ENCODE assay signal across 22 mouse cellular contexts in the genomic region with DNA sequence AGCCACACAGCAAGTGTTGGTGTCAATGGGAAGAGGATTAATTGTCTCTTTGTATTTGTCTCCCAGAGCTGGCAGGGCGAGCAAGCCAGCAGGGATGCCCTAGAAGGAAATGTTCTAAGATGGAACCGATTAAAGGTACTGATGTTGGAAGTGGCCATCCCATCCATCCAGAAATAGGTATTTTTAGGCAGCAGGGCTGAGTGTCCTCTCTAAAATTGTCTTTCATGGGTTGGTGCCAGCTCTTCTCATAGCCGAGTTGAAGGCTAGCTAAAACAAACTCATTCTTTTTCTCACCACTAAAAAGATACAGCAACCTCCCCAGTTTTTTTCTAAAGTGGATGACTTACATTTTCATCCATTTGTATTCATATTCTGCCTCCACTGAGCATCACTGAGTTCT.
A peak's percentile ranks its signal among the peaks of the same experiment; 100 is the strongest.
DNase-seq lines count a peak whose midpoint lies in the region; ATAC-seq and TF ChIP-seq lines count a peak whose summit lies in the region.
"Had no signal": no experiment of that assay in that cellular context is flagged by ENCODE, and none has a peak within 500 bp of the region (broad histone marks: within the 10 kb centered on the region; RNA-seq: fewer than 3 reads in every experiment).

No protein-coding gene starts in this region.

- no peaks in the 10 kb centered on the region for H3K36me3 ChIP-seq in embryonic facial prominence, embryonic 13.5 days
- H3K36me3 ChIP-seq in embryonic facial prominence, embryonic 10.5 days (replicated peaks), result no peaks in the 10 kb centered on the region
- no peaks in the 10 kb centered on the region for H3K36me3 ChIP-seq in embryonic facial prominence, embryonic 15.5 days
- no peaks in the 10 kb centered on the region for H3K36me3 ChIP-seq in limb, embryonic 13.5 days
- H3K36me3 ChIP-seq in midbrain, embryonic 13.5 days, result no peaks in the 10 kb centered on the region
- H3K36me3 ChIP-seq: forebrain, embryonic 12.5 days; G1E; heart, embryonic 12.5 days; hindbrain, embryonic 10.5 days had no signal

- peaks cover 19% of the 10 kb centered on the region; the same call in 1 of the 2 replicates for H3K27me3 ChIP-seq in embryonic facial prominence, embryonic 13.5 days
- no peaks in the 10 kb centered on the region for H3K27me3 ChIP-seq in embryonic facial prominence, embryonic 10.5 days (replicated peaks; ENCODE audit: low read depth, poor library complexity, severe bottlenecking)
- H3K27me3 ChIP-seq in embryonic facial prominence, embryonic 15.5 days, result no peaks in the 10 kb centered on the region
- H3K27me3 ChIP-seq in limb, embryonic 13.5 days, result no peaks in the 10 kb centered on the region
- H3K27me3 ChIP-seq in midbrain, embryonic 13.5 days, result no peaks in the 10 kb centered on the region
- H3K27me3 ChIP-seq: forebrain, embryonic 12.5 days; heart, embryonic 12.5 days had no signal

- intact Hi-C loops in left cerebral cortex, adult 2 months (cut with DNase I), result loop anchor here (1.0 to 5.0 kb wide), 4 partner anchors 96 to 558 kb away; no protein-coding TSS in a partner anchor

- 0 out of 2 replicates have a peak overlapping the region, but pooled peaks have one; percentile 40 for H3K27ac ChIP-seq in embryonic facial prominence, embryonic 13.5 days
- H3K27ac ChIP-seq in embryonic facial prominence, embryonic 10.5 days (replicated peaks), result no peak overlapping the region
- peak overlapping the region; percentile 59 for H3K27ac ChIP-seq in left cerebral cortex, adult 2 months
- no peak overlapping the region for H3K27ac ChIP-seq in embryonic facial prominence, embryonic 15.5 days (replicated peaks)
- peak overlapping the region; percentile 70; the same call in 1 of the 2 replicates for H3K27ac ChIP-seq in limb, embryonic 13.5 days
- no peak overlapping the region for H3K27ac ChIP-seq in midbrain, embryonic 13.5 days
- H3K27ac ChIP-seq: forebrain, embryonic 12.5 days; hindbrain, embryonic 10.5 days; hindbrain, embryonic 14.5 days had no signal

- no peaks in the 10 kb centered on the region for H3K9me3 ChIP-seq in embryonic facial prominence, embryonic 13.5 days
- no peaks in the 10 kb centered on the region for H3K9me3 ChIP-seq in embryonic facial prominence, embryonic 10.5 days
- H3K9me3 ChIP-seq in embryonic facial prominence, embryonic 15.5 days (replicated peaks), result no peaks in the 10 kb centered on the region
- no peaks in the 10 kb centered on the region for H3K9me3 ChIP-seq in limb, embryonic 13.5 days
- no peaks in the 10 kb centered on the region for H3K9me3 ChIP-seq in midbrain, embryonic 13.5 days
- H3K9me3 ChIP-seq: forebrain, embryonic 12.5 days; heart, embryonic 12.5 days; hindbrain, embryonic 10.5 days had no signal

- no peak overlapping the region for H3K4me3 ChIP-seq in embryonic facial prominence, embryonic 13.5 days
- no peak overlapping the region for H3K4me3 ChIP-seq in embryonic facial prominence, embryonic 10.5 days
- no peak overlapping the region for H3K4me3 ChIP-seq in left cerebral cortex, adult 2 months
- no peak overlapping the region for H3K4me3 ChIP-seq in embryonic facial prominence, embryonic 15.5 days (replicated peaks)
- no peak overlapping the region for H3K4me3 ChIP-seq in limb, embryonic 13.5 days
- no peak overlapping the region for H3K4me3 ChIP-seq in midbrain, embryonic 13.5 days (replicated peaks)
- H3K4me3 ChIP-seq: forebrain, embryonic 12.5 days; heart, embryonic 12.5 days; hindbrain, embryonic 10.5 days had no signal

- ATAC-seq in embryonic facial prominence, embryonic 13.5 days (ENCODE audit: insufficient number of reproducible peaks, insufficient read depth, low FRiP score, low TSS enrichment, low read depth), result no peak
- ATAC-seq in embryonic facial prominence, embryonic 15.5 days (ENCODE audit: insufficient number of reproducible peaks, low FRiP score, low TSS enrichment, low read depth), result no peak
- ATAC-seq in limb, embryonic 13.5 days (ENCODE audit: low FRiP score, low read depth), result no peak
- no peak for ATAC-seq in midbrain, embryonic 13.5 days
- ATAC-seq: CD4-positive, CD25-positive, alpha-beta regulatory T cell, adult 4 months; forebrain, postnatal 0 days had no signal

- H3K4me1 ChIP-seq in embryonic facial prominence, embryonic 13.5 days, result peaks cover 35% of the 10 kb centered on the region
- peaks cover 34% of the 10 kb centered on the region for H3K4me1 ChIP-seq in embryonic facial prominence, embryonic 10.5 days
- peaks cover 38% of the 10 kb centered on the region for H3K4me1 ChIP-seq in embryonic facial prominence, embryonic 15.5 days
- H3K4me1 ChIP-seq in limb, embryonic 13.5 days, result peaks cover 41% of the 10 kb centered on the region
- peaks cover 9% of the 10 kb centered on the region; the same call in 1 of the 2 replicates for H3K4me1 ChIP-seq in midbrain, embryonic 13.5 days (replicated peaks)

- no peak for TF ChIP-seq CTCF in left cerebral cortex, adult 2 months (IDR thresholded peaks at IDR 0.05)

- WGBS in embryonic facial prominence, embryonic 13.5 days, result 64% methylated on average over 3 of the region's 3 CpGs
- WGBS in embryonic facial prominence, embryonic 10.5 days, result 78% methylated on average over 3 of the region's 3 CpGs
- 55% methylated on average over 3 of the region's 3 CpGs for WGBS in embryonic facial prominence, embryonic 15.5 days
- 84% methylated on average over 3 of the region's 3 CpGs for WGBS in limb, embryonic 13.5 days
- WGBS in midbrain, embryonic 13.5 days, result 65% methylated on average over 3 of the region's 3 CpGs

- 0 out of 2 replicates have a peak overlapping the region, but pooled peaks have one; percentile 21 for H3K4me2 ChIP-seq in embryonic facial prominence, embryonic 13.5 days
- H3K4me2 ChIP-seq in embryonic facial prominence, embryonic 15.5 days (replicated peaks), result 0 out of 2 replicates have a peak overlapping the region, but pooled peaks have one; percentile 4
- peak overlapping the region; percentile 21; the same call in 1 of the 2 replicates for H3K4me2 ChIP-seq in limb, embryonic 13.5 days (replicated peaks)
- no peak overlapping the region for H3K4me2 ChIP-seq in midbrain, embryonic 13.5 days (replicated peaks)
- H3K4me2 ChIP-seq: forebrain, embryonic 12.5 days; heart, embryonic 12.5 days; hindbrain, embryonic 14.5 days had no signal

- no peak for DNase-seq in embryonic facial prominence, embryonic 10.5 days (ENCODE audit: low spot score)
- DNase-seq in left cerebral cortex, adult 2 months (ENCODE audit: extremely low spot score in 1 of 2, low spot score in 2 of 2), result no peak
- no peak for DNase-seq in left cerebral cortex, adult 11 months (ENCODE audit: low spot score)
- no peak for DNase-seq in gastrocnemius, adult 18-20 months (ENCODE audit: low spot score)
- DNase-seq: adrenal gland, adult 8-10 months; adrenal gland, postnatal 36 days; B cell, adult 2 months; cerebellum, adult 11-12 months; cerebellum, adult 9-10 months; cerebellum, postnatal 25 days; forebrain, postnatal 0 days; gastrocnemius, postnatal 10 days had no signal

- no peak overlapping the region for H3K9ac ChIP-seq in embryonic facial prominence, embryonic 13.5 days
- H3K9ac ChIP-seq in embryonic facial prominence, embryonic 15.5 days, result no peak overlapping the region
- no peak overlapping the region for H3K9ac ChIP-seq in limb, embryonic 13.5 days
- no peak overlapping the region for H3K9ac ChIP-seq in midbrain, embryonic 13.5 days (replicated peaks)
- H3K9ac ChIP-seq: forebrain, embryonic 12.5 days; forebrain, postnatal 0 days; heart, embryonic 12.5 days; hindbrain, embryonic 14.5 days had no signal

Comparison
In these comparisons a context has a peak if more than half of its experiments do, and no peak if none do; other contexts are left out.
1. H3K27ac ChIP-seq: peak in embryonic facial prominence, embryonic 13.5 days (single experiment), left cerebral cortex, adult 2 months (single experiment) and limb, embryonic 13.5 days (single experiment); none in embryonic facial prominence, embryonic 10.5 days (single experiment), embryonic facial prominence, embryonic 15.5 days (single experiment) and midbrain, embryonic 13.5 days (single experiment).